Mouse (Mus musculus) left cerebral cortex, adult 2 months (tissue): ENCODE data around the gene Zbtb20. TPM values are rescaled to one million over a fixed set of nuclear protein-coding genes. Genes with fewer than 3 reads are reported as not detected.

Experiments used
- DNase-seq, 2 experiments: peaks; one replicate each; pipeline ENCODE4 v3.0.0; 2021 to 2022; ENCODE audit warnings: low spot score in 2 of 2, mixed read lengths in 1 of 2; ENCODE audit errors: extremely low spot score in 1 of 2
- H3K27ac ChIP-seq: fragments of 200-600 bp; 2 replicates; pipeline ENCODE4 v1.8.1; 2022
- H3K4me3 ChIP-seq: fragments of 200-600 bp; 2 replicates; pipeline ENCODE4 v1.8.1; 2022
- CTCF ChIP-seq: fragments of 200-600 bp; IDR thresholded peaks from 2 replicates; pipeline ENCODE4 v1.8.1; 2022; ENCODE audit warnings: antibody characterized with exemption, mild to moderate bottlenecking, moderate library complexity
- intact Hi-C: fragments of 180-260 bp; cut with DNase I; formaldehyde crosslinking; loops from one replicate; pipeline ENCODE4 v1.15.1; 2025
- total RNA-seq, 2 experiments: library from RNA; stranded (reverse); gene quantifications; 2 replicates each; pipeline ENCODE4 v1.2.3; 2021

The Zbtb20 gene
- total RNA-seq, 2 experiments from 2014 or later: 46.5 to 57.6 TPM

GRCm38 (mm10) chr16:43276764-43277163 lies 401.1 kb downstream of the Zbtb20 start:
- no peak for TF ChIP-seq CTCF
- intact Hi-C loops: no loop called here
- no peak for DNase-seq
- H3K4me3 ChIP-seq: no peak overlapping the region
- H3K27ac ChIP-seq: no peak overlapping the region

DNA sequence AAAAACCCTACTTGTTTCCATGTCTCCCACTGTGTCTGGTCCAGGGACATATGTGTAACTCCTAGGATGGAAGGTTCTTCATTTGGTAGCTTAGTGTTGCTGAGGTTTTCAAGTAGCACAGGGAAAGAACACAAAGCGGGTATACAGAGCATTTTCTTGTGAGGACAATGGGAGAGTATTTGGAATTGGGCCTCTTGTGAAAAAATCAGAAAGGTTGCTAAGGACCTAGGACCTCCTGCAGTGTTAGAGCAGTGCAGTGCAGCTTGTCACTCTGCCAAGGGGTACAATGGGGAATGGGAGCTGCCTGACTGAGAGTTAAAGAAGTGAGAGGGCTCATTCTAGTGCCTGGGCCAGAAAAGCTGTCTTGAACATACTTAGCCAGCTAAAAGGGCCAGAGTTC lies 410.6 kb downstream of the Zbtb20 start:
- no peak overlapping the region for H3K27ac ChIP-seq
- intact Hi-C loops: no loop called here
- DNase-seq: no peak
- no peak for TF ChIP-seq CTCF
- no peak overlapping the region for H3K4me3 ChIP-seq

DNA sequence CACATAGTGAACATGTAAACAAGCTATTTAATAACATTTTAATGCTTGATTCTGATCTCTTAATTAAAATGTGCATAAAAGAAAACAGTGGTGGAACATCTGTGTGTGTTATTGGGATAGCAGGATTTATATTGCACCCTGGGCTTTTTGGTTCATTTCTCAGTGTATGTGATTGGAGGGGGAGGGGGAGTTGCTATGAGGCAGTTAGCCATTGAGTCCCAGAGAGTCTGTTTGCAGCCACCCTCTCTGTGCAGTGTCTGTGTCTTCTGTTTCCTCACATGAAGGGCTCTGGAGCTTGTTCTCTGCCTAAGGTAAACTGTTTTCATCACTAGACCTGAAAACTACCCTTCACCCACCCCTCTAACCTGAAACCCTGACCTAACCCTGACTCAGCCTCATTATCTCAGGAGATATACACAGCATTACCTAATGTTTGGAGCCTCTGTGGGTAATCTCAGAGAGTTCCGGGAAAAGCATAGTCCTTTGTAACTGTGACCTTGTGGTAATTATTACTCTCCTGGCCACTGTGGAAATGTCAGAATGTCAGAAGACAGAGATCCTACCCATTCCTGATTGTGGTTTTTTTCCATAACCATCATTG lies 411.2 kb downstream of the Zbtb20 start:
- H3K27ac ChIP-seq: no peak overlapping the region

DNA sequence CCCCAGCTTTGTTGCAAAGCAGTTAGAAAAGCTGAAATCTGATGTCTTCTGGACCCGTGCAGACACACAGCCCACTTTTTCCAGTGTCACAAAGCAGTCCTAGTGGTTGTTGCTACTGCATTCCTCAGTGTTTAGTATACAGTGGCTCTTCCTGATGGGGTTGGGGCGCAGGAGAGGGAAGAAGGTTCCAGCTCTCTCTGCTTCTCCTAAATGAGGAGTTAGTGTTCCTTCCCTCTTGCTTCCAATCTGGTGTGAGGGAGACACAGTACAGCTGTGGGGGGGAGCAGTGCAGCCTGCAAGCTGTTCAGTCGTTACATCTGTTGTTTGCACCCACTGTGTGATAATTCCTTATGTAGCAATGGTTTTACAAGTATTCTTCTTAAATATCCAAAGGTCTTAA lies 415.7 kb downstream of the Zbtb20 start:
- no peak for DNase-seq
- H3K27ac ChIP-seq: no peak overlapping the region
- intact Hi-C loops: no loop called here
- H3K4me3 ChIP-seq: no peak overlapping the region
- TF ChIP-seq CTCF: no peak

More for the DNA sequence above, 411.2 kb downstream of the Zbtb20 start:
- H3K4me3 ChIP-seq: no peak overlapping the region
- intact Hi-C loops: no loop called here
- no peak for TF ChIP-seq CTCF
- no peak for DNase-seq

DNA sequence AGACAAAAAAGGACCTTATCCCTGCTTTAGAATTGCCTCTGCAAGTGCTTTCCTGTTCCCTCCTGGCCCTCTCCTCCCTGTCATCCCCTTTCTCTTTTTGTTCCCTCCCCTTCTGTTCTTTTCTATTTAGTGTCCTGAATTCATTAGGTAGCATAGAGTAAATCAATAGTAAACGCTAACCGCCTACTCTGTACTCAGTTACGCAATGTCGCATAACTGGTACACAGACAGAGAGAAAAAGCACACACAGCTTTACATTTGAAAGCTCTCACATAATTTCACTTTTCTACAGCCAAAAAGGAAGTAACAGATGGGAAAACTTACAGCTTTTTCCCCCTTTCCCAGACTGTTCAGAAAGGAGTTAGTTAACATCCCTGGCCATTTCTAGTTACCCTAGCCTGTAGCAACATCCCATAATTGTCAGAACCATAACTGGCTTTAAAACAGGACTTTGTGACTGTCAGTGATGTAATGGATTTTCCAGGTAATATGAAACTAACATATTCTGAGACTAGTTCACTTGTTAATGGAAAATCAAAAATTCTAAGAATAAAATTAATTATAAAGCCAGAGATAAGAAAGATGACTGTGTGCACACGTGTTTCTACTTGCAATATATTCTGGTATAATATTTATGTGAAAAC lies 422.4 kb downstream of the Zbtb20 start:
- no peak overlapping the region for H3K4me3 ChIP-seq
- intact Hi-C loops: no loop called here
- no peak overlapping the region for H3K27ac ChIP-seq
- no peak for DNase-seq
- no peak for TF ChIP-seq CTCF

GRCm38 (mm10) chr16:43300420-43300819 lies 424.7 kb downstream of the Zbtb20 start:
- H3K27ac ChIP-seq: no peak overlapping the region
- intact Hi-C loops: no loop called here
- no peak overlapping the region for H3K4me3 ChIP-seq
- no peak for TF ChIP-seq CTCF
- DNase-seq: no peak

DNA sequence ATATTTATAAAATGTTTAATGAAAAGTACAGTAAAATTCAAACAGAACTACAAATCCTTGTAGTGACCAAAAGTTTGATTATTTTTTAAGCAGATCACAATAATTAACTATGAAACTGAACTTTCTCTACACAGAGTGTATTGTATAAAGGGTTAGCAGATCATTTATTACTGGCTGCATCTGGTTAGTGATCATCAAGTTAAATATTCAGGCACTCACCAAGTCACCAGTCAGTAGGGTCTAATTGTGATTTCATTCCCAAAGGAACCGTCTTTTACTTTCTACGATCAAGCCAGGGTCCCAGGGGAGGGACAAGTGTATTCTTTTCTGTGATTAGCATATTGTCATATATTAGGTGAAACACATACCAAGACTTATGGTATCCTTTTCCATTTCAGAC lies 426.5 kb downstream of the Zbtb20 start:
- TF ChIP-seq CTCF: no peak
- H3K4me3 ChIP-seq: no peak overlapping the region
- no peak overlapping the region for H3K27ac ChIP-seq
- DNase-seq: no peak
- intact Hi-C loops: no loop called here

GRCm38 (mm10) chr16:43303245-43304197 lies 427.8 kb downstream of the Zbtb20 start:
- Histone ChIP-seq H3K4me3 (no peak overlapping the region), H3K27ac (0 out of 2 replicates have a peak overlapping the region, but pooled peaks have one; percentile 3)
- DNase-seq: peak in 1 of 2 experiments; percentile 15
- intact Hi-C loops: no loop called here
- no peak; the same call in 1 of the 2 replicates for TF ChIP-seq CTCF

DNA sequence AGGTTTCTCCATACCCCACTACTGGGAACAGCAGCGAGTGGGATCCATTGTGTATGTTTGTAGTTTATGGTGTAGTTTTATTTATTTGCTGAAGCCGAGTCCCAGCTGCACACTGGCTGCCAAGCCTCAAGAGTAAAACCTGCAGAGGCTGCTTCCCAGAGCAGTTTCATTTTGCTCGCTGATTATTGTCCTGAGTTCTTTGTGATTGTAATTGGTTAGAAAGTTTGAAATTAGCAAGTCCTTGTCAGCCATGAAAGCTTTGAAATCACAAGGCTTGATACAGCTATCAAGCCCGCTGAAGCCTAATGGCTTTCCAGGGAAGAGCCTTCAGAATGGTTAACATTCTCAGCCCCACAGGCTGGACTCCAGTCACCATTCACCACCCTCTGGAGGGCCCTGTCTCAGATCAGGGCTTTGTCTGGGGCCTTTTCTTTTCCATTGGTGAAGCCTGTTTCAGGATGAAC lies 434.3 kb downstream of the Zbtb20 start:
- Histone ChIP-seq H3K27ac (peak overlapping the region; percentile 58; the same call in 1 of the 2 replicates), H3K4me3 (no peak overlapping the region)
- intact Hi-C loops: no loop called here
- DNase-seq: no peak
- TF ChIP-seq CTCF: no peak

DNA sequence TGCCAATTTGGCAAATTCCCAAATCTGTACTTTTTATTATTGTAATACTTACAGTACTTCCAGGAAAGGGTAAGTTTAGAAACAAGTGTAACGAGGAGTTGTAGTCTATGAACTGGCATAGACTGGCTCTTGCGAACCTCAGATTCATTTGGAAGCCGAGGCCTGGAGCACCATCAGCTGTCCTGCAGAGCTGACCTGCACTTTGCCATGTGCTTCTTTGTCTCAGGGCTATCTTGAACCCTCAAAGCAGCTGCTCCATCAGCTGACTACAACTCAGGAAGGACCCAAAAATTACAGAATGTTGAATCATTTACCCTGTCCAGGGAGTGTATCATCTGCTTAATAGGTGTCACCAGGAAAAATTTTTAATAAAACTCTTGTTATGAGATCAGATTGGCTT lies 448.3 kb downstream of the Zbtb20 start:
- intact Hi-C loops: no loop called here
- no peak overlapping the region for H3K27ac ChIP-seq
- DNase-seq: no peak
- no peak for TF ChIP-seq CTCF
- H3K4me3 ChIP-seq: no peak overlapping the region

- TF ChIP-seq CTCF: no peak
- Histone ChIP-seq H3K27ac (no peak overlapping the region), H3K4me3 (no peak overlapping the region)
- intact Hi-C loops: no loop called here
- DNase-seq: no peak
Observed at GRCm38 (mm10) chr16:43328221-43328620, 452.5 kb downstream of the Zbtb20 start.

- intact Hi-C loops: no loop called here
- no peak for DNase-seq
- Histone ChIP-seq H3K27ac (no peak overlapping the region), H3K4me3 (no peak overlapping the region)
- no peak for TF ChIP-seq CTCF
Observed at GRCm38 (mm10) chr16:43330206-43330605, 454.5 kb downstream of the Zbtb20 start.
